Mouse (Mus musculus) intestine, postnatal 0 days (tissue): Measurements from ENCODE around the gene Adamtsl3. TPM values are rescaled to one million over a fixed set of nuclear protein-coding genes. Genes with fewer than 3 reads are reported as not detected.

Experiments
- ATAC-seq: fragments of 200-750 bp; cut with Nextera tagmentation; 2 replicates; pipeline ENCODE4 v1.8.0; 2017; ENCODE audit warnings: mild to moderate bottlenecking, moderate TSS enrichment, moderate library complexity
- H3K27ac ChIP-seq: fragments of 300-500 bp; sonication (generic); 2 replicates; pipeline ENCODE4 v1.5.1; 2014; ENCODE audit warnings: mild to moderate bottlenecking, low read depth, low read length, moderate library complexity
- H3K27me3 ChIP-seq: fragments of 300-500 bp; sonication (generic); replicated peaks from 2 replicates; pipeline ENCODE4 v1.6.1; 2014; ENCODE audit warnings: low read length, mixed read lengths; ENCODE audit not compliant: control insufficient read depth, insufficient read depth
- H3K36me3 ChIP-seq: fragments of 300-500 bp; sonication (generic); 2 replicates; pipeline ENCODE4 v1.6.1; 2014; ENCODE audit warnings: mild to moderate bottlenecking, moderate library complexity; ENCODE audit not compliant: control insufficient read depth, insufficient read depth
- H3K4me1 ChIP-seq: fragments of 300-500 bp; sonication (generic); replicated peaks from 2 replicates; pipeline ENCODE4 v1.6.1; 2014; ENCODE audit warnings: antibody characterized with exemption, low read length, mixed read lengths; ENCODE audit not compliant: control insufficient read depth, insufficient read depth
- H3K4me2 ChIP-seq: fragments of 300-500 bp; sonication (generic); replicated peaks from 2 replicates; pipeline ENCODE4 v1.6.1; 2014; ENCODE audit warnings: low read depth, mild to moderate bottlenecking, moderate library complexity
- H3K4me3 ChIP-seq: fragments of 300-500 bp; sonication (generic); 2 replicates; pipeline ENCODE4 v1.5.1; 2014; ENCODE audit warnings: low read depth, low read length
- H3K9ac ChIP-seq: fragments of 300-500 bp; sonication (generic); 2 replicates; pipeline ENCODE4 v1.6.1; 2014; ENCODE audit warnings: mild to moderate bottlenecking, low read depth, low read length
- H3K9me3 ChIP-seq: fragments of 300-500 bp; sonication (generic); 2 replicates; pipeline ENCODE4 v1.6.1; 2016; ENCODE audit warnings: mixed run types; ENCODE audit not compliant: control insufficient read depth
- CTCF ChIP-seq: sonication (generic); IDR thresholded peaks from 2 replicates; pipeline ENCODE4 v1.5.1; 2016; ENCODE audit warnings: low read depth, mild to moderate bottlenecking, control low read depth, antibody characterized with exemption, moderate library complexity
- WGBS: fragments of 180-500 bp; shearing (Covaris S2); extraction: QIAGEN DNeasy Blood & Tissue Kit; methylation state at CpG from one replicate; pipeline ENCODE4 v1.1.7; 2014; 5-methylcytosine and 5-hydroxymethylcytosine counted together
- polyA plus RNA-seq: library from polyadenylated mRNA; unstranded; fragments of >200 nt; fragmentation: Nextera tagmentation; extraction: Ambion mirVana; gene quantifications from 2 replicates; pipeline ENCODE4 v1.2.1, GENCODE M21; 2015

Gene Adamtsl3
- polyA plus RNA-seq, 1 experiment from 2014 or later: 0.96 TPM

DNA sequence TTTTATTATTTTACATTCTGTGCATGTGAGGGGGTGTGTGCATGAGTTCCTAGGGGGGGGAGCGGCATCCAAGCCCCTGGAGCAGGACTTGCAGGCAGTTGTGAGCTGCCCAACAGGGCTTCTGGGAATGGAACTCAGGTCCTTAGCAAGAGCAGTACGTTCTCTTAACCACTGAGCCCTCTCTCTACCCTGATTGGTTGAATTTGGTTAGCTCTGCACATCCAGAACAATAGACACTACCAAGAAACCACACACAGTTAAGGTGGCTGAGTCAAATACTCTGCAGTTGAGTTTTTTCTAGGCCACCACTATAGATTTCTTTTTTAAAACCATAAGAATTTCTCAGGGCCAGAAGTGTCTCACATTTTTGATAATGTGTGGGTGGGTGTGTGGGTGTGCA is 158.7 kb downstream of the Adamtsl3 start:
- WGBS: 82% methylated on average over 2 of the region's 2 CpGs

DNA sequence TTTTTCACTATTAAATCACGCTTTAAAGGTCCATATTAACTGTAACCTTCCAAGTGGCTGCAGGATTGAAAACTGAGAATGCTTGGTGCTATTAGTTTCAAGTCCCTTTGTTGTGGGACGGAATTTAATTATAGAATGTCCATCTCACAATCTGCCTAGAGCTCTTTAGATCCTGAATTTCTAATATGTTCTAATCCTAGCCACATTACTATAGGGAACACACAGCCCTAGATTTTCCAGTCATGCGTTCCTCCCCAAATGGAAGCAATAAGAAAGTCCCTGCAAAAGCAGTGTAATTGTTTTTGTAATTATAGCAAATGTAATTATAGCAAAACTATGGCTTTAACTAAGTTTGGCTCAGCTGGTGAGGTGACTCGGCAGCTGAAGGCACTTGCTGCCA is 161.6 kb downstream of the Adamtsl3 start:
- ATAC-seq: no peak
- Histone ChIP-seq H3K36me3 (no peaks in the 10 kb centered on the region), H3K9ac (no peak overlapping the region), H3K9me3 (no peaks in the 10 kb centered on the region), H3K4me2 (no peak overlapping the region), H3K27me3 (no peaks in the 10 kb centered on the region), H3K4me3 (no peak overlapping the region), H3K4me1 (no peaks in the 10 kb centered on the region), H3K27ac (no peak overlapping the region)
- no peak for TF ChIP-seq CTCF
- 86% methylated on average over 4 of the region's 4 CpGs for WGBS

More for the DNA sequence above, 158.7 kb downstream of the Adamtsl3 start:
- no peak overlapping the region for H3K9ac ChIP-seq
- H3K9me3 ChIP-seq: no peaks in the 10 kb centered on the region
- ATAC-seq: no peak
- no peak overlapping the region for H3K27ac ChIP-seq
- H3K27me3 ChIP-seq: no peaks in the 10 kb centered on the region
- no peak overlapping the region for H3K4me2 ChIP-seq
- H3K36me3 ChIP-seq: no peaks in the 10 kb centered on the region
- no peak overlapping the region for H3K4me3 ChIP-seq
- TF ChIP-seq CTCF: no peak
- no peaks in the 10 kb centered on the region for H3K4me1 ChIP-seq

- no peaks in the 10 kb centered on the region for H3K27me3 ChIP-seq
- TF ChIP-seq CTCF: no peak
- H3K36me3 ChIP-seq: no peaks in the 10 kb centered on the region
- H3K9me3 ChIP-seq: no peaks in the 10 kb centered on the region
- no peaks in the 10 kb centered on the region for H3K4me1 ChIP-seq
- H3K27ac ChIP-seq: no peak overlapping the region
- ATAC-seq: no peak
- no peak overlapping the region for H3K4me3 ChIP-seq
- no peak overlapping the region for H3K9ac ChIP-seq
- 82% methylated on average over 6 of the region's 6 CpGs for WGBS
- H3K4me2 ChIP-seq: no peak overlapping the region
Measured at GRCm38 (mm10) chr7:82501306-82501705, 165.8 kb downstream of the Adamtsl3 start.

DNA sequence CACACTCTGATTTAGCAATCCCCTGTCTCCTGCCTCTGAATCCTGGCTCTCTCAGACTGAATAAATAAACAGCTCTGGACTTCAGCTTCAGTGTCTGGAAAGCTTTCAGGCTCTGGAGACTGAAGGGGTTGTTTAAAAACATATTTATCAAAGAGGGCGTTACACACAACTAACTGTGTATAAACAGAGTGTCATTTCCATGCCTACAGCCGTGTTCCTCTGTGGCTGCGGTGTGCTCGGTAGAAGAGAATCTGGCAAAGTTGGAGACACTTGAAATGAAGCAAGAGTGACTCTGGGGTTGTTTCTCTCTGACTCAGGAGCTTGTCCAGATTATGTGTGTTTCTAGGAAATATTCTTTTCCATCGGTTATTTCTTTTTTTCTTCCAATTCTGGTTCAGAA is 167.0 kb downstream of the Adamtsl3 start:
- no peak for ATAC-seq
- no peak overlapping the region for H3K4me3 ChIP-seq
- no peak overlapping the region for H3K4me2 ChIP-seq
- no peaks in the 10 kb centered on the region for H3K9me3 ChIP-seq
- no peaks in the 10 kb centered on the region for H3K36me3 ChIP-seq
- TF ChIP-seq CTCF: no peak
- WGBS: 58% methylated on average over 5 of the region's 5 CpGs
- H3K27ac ChIP-seq: no peak overlapping the region
- no peak overlapping the region for H3K9ac ChIP-seq
- no peaks in the 10 kb centered on the region for H3K4me1 ChIP-seq
- H3K27me3 ChIP-seq: no peaks in the 10 kb centered on the region

- Histone ChIP-seq H3K9ac (no peak overlapping the region), H3K4me3 (no peak overlapping the region), H3K36me3 (no peaks in the 10 kb centered on the region), H3K27ac (no peak overlapping the region), H3K4me2 (no peak overlapping the region), H3K27me3 (no peaks in the 10 kb centered on the region), H3K9me3 (no peaks in the 10 kb centered on the region), H3K4me1 (no peaks in the 10 kb centered on the region)
- 17% methylated on average over 4 of the region's 4 CpGs for WGBS
- no peak for ATAC-seq
- peak; percentile 89 for TF ChIP-seq CTCF
Measured at GRCm38 (mm10) chr7:82504101-82504500, 168.6 kb downstream of the Adamtsl3 start.

- no peaks in the 10 kb centered on the region for H3K9me3 ChIP-seq
- no peaks in the 10 kb centered on the region for H3K27me3 ChIP-seq
- no peak overlapping the region for H3K9ac ChIP-seq
- ATAC-seq: no peak
- no peaks in the 10 kb centered on the region for H3K4me1 ChIP-seq
- H3K4me3 ChIP-seq: no peak overlapping the region
- no peak overlapping the region for H3K27ac ChIP-seq
- TF ChIP-seq CTCF: no peak
- WGBS: 65% methylated on average over 5 of the region's 5 CpGs
- H3K36me3 ChIP-seq: no peaks in the 10 kb centered on the region
- H3K4me2 ChIP-seq: no peak overlapping the region
Measured at GRCm38 (mm10) chr7:82530583-82530982, 195.1 kb downstream of the Adamtsl3 start.

DNA sequence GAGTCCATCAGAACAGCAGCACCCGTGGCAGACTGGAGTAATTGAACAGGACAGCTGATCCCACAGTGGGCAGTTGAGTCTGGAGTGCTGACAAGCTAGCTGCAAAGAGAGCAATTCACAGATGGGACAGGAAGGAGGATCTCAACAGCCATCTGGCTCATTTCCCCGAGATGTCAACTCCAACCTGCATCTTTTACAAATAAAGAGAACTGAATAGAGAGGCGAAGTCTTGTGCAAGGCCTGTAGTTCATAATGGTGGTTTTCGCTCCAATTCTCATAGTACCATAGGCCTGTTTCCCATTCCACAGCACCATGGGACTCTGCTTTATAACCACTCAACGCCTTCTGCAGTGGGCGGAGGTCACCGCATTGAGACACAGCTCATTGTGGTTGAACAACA is 195.9 kb downstream of the Adamtsl3 start:
- Histone ChIP-seq H3K27me3 (no peaks in the 10 kb centered on the region), H3K4me1 (no peaks in the 10 kb centered on the region), H3K9me3 (no peaks in the 10 kb centered on the region), H3K36me3 (no peaks in the 10 kb centered on the region), H3K9ac (no peak overlapping the region), H3K27ac (no peak overlapping the region), H3K4me3 (no peak overlapping the region), H3K4me2 (no peak overlapping the region)
- no peak for ATAC-seq
- no peak for TF ChIP-seq CTCF
- 76% methylated on average over 7 of the region's 7 CpGs for WGBS
